Mouse (Mus musculus): ENCODE measurements around the gene 4931409K22Rik. TPM values are rescaled to one million over a fixed set of nuclear protein-coding genes. Genes with fewer than 3 reads are reported as not detected.
A peak's percentile ranks its signal among the peaks of the same experiment; 100 is the strongest.

4931409K22Rik gene
- polyA plus RNA-seq, 1 experiment from 2014 or later = not detected

DNA sequence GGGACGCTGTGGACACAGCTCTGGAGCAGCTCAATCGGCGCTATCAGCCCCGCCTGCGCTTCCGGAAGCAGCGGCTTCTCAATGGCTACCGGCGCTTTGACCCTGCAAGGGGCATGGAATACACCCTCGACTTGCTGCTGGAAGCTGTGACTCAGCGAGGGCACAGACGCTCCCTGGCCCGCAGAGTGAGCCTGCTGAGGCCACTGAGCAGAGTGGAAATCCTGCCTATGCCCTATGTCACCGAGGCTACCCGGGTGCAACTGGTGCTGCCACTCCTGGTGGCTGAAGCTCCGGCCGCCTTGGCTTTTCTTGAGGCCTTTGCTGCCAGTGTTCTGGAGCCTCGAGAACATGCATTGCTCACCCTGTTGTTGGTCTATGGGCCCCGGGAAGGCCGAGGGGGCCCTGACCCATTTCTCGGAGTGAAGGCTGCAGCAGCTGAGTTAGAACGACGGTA is 34.7 kb upstream of the 4931409K22Rik start:
- Histone ChIP-seq H3K4me2 (ENCODE audit: low read depth) (no peak overlapping the region), H3K4me1 (ENCODE audit: control insufficient read depth, insufficient read depth, low read length) (peaks cover 17% of the 10 kb centered on the region)
- 20% methylated on average over 23 of the region's 23 CpGs for WGBS

DNA sequence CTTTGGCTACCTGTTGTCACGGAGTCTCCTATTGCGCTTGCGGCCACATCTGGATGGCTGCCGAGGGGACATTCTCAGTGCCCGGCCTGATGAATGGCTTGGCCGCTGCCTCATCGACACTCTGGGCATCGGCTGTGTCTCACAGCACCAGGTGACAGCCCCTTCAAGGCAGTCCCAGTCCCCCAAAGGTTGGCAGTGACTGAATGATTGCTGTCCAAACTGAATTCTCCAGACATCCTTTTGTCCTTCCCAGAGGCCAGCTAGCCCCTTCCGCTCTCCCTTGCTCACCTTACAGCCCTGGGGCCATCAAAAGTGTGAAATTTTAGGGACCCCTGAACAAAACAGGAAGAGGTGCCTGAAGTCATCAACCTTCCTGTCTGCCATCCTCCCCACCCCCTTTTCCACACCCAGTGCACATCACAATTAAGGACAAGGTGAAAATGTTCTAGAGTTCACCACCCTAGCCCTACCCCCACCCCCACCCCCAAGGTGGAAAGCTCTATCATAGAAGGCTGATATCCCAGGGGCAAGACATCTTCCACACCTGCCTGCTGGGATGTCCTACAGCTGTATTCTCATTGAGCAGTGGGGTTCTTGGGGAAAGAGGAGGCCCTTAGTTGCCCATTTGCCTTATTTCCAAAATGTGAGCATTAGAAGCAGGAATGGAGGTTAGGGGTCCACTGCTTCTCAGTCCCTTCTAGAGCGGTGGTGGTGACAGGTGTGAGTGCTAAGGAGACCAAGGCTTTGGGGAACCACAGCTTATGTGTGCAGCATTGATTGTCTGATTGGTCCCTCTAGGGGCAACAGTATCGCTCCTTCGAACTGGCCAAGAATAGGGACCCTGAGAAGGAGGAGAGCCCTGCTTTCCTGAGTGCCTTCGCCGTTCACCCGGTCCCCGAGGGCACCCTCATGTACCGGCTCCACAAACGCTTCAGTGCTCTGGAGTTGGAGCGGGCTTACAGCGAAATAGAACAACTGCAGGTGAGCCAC is 33.2 kb upstream of the 4931409K22Rik start:
- Histone ChIP-seq H3K27me3 (ENCODE audit: control insufficient read depth, insufficient read depth, low read length) (no peaks in the 10 kb centered on the region), H3K9ac (ENCODE audit: low read length) (no peak overlapping the region), H3K4me2 (ENCODE audit: low read depth) (no peak overlapping the region), H3K27ac (ENCODE audit: low read depth, low read length) (no peak overlapping the region), H3K4me3 (ENCODE audit: low read depth, low read length) (no peak overlapping the region), H3K4me1 (ENCODE audit: control insufficient read depth, insufficient read depth, low read length) (peaks cover 9% of the 10 kb centered on the region), H3K9me3 (ENCODE audit: control insufficient read depth, low read length) (no peaks in the 10 kb centered on the region), H3K36me3 (ENCODE audit: control insufficient read depth, insufficient read depth, low read length) (peaks cover 2% of the 10 kb centered on the region)
- no peak for DNase-seq (ENCODE audit: low spot score)
- no peak for ATAC-seq (ENCODE audit: insufficient read depth, low FRiP score, low TSS enrichment)
- WGBS = 89% methylated on average over 20 of the region's 20 CpGs

More for the DNA sequence above, 34.7 kb upstream of the 4931409K22Rik start:
- Histone ChIP-seq H3K27me3 (ENCODE audit: control insufficient read depth, insufficient read depth, low read length) (no peaks in the 10 kb centered on the region), H3K27ac (ENCODE audit: low read depth, low read length) (no peak overlapping the region), H3K36me3 (ENCODE audit: control insufficient read depth, insufficient read depth, low read length) (peaks cover 2% of the 10 kb centered on the region), H3K9ac (ENCODE audit: low read length) (peak overlapping the region; percentile 29; the same call in 1 of the 2 replicates), H3K9me3 (ENCODE audit: control insufficient read depth, low read length) (no peaks in the 10 kb centered on the region), H3K4me3 (ENCODE audit: low read depth, low read length) (no peak overlapping the region)
- ATAC-seq (ENCODE audit: insufficient read depth, low FRiP score, low TSS enrichment) (no peak), DNase-seq (ENCODE audit: low spot score) (peak; percentile 40)

DNA sequence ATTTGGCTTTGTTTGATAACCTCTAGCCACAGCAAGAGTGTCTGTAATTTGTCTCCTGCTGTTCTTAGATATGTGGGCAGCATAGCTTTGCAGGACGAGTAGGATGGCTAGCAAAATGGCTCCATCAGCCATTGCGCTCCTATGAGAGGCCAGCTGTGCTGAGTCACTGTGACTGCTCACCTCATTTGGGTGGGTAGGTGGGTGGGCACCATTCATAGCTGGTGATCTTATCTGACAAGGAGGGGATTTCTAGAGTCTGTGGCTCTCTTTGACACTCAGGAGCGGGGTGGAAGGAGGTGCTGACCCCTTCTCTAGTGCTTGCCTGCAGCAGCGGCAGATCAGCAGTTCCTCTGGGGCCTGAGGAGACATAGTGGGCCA is 30.6 kb upstream of the 4931409K22Rik start:
- H3K9ac ChIP-seq (ENCODE audit: low read length) = peak overlapping the region; percentile 81
- H3K36me3 ChIP-seq (ENCODE audit: control insufficient read depth, insufficient read depth, low read length) = no peaks in the 10 kb centered on the region; the same call in 1 of the 2 replicates
- peak overlapping the region; percentile 55 for H3K4me2 ChIP-seq (ENCODE audit: low read depth)
- 43% methylated on average over 4 of the region's 4 CpGs for WGBS
- no peak overlapping the region for H3K27ac ChIP-seq (ENCODE audit: low read depth, low read length)
- DNase-seq (ENCODE audit: low spot score) (no peak), ATAC-seq (ENCODE audit: insufficient read depth, low FRiP score, low TSS enrichment) (no peak)
- peaks cover 9% of the 10 kb centered on the region for H3K4me1 ChIP-seq (ENCODE audit: control insufficient read depth, insufficient read depth, low read length)
- H3K4me3 ChIP-seq (ENCODE audit: low read depth, low read length) = peak overlapping the region; percentile 83
- H3K9me3 ChIP-seq (ENCODE audit: control insufficient read depth, low read length) = no peaks in the 10 kb centered on the region
- no peaks in the 10 kb centered on the region for H3K27me3 ChIP-seq (ENCODE audit: control insufficient read depth, insufficient read depth, low read length)

GRCm38 (mm10) chr5:24586547-24587199 is 30.1 kb upstream of the 4931409K22Rik start, which contains the start of gene Chpf2:
TSS of gene Chpf2 (plus strand) at chr5:24586741.
- DNase-seq (ENCODE audit: low spot score) (peak; percentile 86), ATAC-seq (ENCODE audit: insufficient read depth, low FRiP score, low TSS enrichment) (peak; percentile 92)
- peaks cover 9% of the 10 kb centered on the region for H3K4me1 ChIP-seq (ENCODE audit: control insufficient read depth, insufficient read depth, low read length)
- no peaks in the 10 kb centered on the region for H3K9me3 ChIP-seq (ENCODE audit: control insufficient read depth, low read length)
- peak within 1 kb of the TSS; percentile 55 for H3K4me2 ChIP-seq (ENCODE audit: low read depth)
- 0 out of 2 replicates have a peak within 1 kb of the TSS, but pooled peaks have one; percentile 27 for H3K27ac ChIP-seq (ENCODE audit: low read depth, low read length)
- H3K4me3 ChIP-seq (ENCODE audit: low read depth, low read length) = peak within 1 kb of the TSS; percentile 83
- H3K9ac ChIP-seq (ENCODE audit: low read length) = peak within 1 kb of the TSS; percentile 81
- no peaks in the 10 kb centered on the region for H3K27me3 ChIP-seq (ENCODE audit: control insufficient read depth, insufficient read depth, low read length)
- under 1% methylated on average over 43 of the region's 43 CpGs for WGBS
- no peaks in the 10 kb centered on the region; the same call in 1 of the 2 replicates for H3K36me3 ChIP-seq (ENCODE audit: control insufficient read depth, insufficient read depth, low read length)

DNA sequence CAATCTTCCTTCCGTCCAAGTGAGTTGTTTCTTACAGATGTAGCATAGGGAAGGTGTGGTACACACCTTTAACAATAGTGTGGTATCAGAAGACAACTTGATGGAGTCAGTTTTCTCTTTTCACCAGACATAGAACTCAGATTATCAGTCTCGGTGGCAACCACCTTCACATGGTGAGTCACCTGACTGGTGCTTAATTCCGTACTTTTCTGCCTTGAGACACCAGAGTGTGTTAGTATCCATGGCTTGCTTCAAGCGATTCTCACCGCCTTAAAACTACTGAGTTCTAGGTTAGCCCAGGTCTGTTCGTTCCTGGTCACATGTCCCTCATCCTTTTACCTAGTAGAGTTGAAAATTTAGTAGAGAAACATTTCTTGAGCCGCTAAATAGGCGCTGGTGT is 29.5 kb upstream of the 4931409K22Rik start:
- no peaks in the 10 kb centered on the region for H3K27me3 ChIP-seq (ENCODE audit: control insufficient read depth, insufficient read depth, low read length)
- WGBS = 10% methylated on average over 8 of the region's 8 CpGs
- no peaks in the 10 kb centered on the region for H3K36me3 ChIP-seq (ENCODE audit: control insufficient read depth, insufficient read depth, low read length)
- no peak for DNase-seq (ENCODE audit: low spot score)
- no peak for ATAC-seq (ENCODE audit: insufficient read depth, low FRiP score, low TSS enrichment)
- H3K4me2 ChIP-seq (ENCODE audit: low read depth) = peak overlapping the region; percentile 55
- no peak overlapping the region for H3K27ac ChIP-seq (ENCODE audit: low read depth, low read length)
- H3K9ac ChIP-seq (ENCODE audit: low read length) = peak overlapping the region; percentile 81
- H3K4me1 ChIP-seq (ENCODE audit: control insufficient read depth, insufficient read depth, low read length) = peaks cover 7% of the 10 kb centered on the region
- no peaks in the 10 kb centered on the region for H3K9me3 ChIP-seq (ENCODE audit: control insufficient read depth, low read length)
- peak overlapping the region; percentile 83 for H3K4me3 ChIP-seq (ENCODE audit: low read depth, low read length)

DNA sequence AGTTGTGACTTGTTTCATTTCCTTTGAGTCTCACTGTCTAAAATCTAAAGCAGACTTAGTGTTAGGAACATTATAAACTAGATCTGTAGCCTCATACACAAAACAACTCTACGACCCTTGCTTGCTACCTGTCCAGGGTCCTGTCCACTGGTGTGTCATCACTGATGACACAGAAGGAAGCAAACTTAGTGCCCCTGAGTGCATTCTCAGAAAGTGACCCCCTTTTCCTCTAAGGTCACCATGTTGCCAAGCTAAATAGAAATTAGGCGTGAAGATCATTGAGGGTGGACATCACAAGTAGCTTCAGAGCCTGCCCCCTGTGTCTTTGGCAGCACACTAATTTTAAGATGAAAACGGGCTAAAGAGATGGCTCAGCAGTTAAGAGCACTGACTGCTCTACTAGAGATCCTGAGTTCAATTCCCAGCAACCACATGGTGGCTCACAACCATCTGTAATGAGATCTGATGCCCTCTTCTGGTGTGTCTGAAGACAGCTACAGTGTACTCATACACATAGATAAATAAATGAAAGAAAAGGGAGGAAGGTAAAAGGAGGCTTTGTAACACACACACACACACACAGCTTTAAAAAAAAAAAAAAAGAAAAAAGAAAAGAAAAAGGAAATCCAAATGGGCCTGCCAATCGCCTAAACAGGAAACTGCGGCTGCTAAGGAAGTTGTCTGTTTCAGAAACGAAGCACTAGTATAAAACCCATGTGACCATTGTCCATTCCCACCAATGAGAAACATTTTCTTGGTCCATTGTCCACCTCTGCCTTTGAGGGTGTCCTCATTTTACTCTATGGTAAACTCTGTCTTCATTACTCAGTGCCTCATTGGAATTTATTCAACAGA is 21.7 kb upstream of the 4931409K22Rik start:
- H3K4me1 ChIP-seq (ENCODE audit: control insufficient read depth, insufficient read depth, low read length) = peaks cover 3% of the 10 kb centered on the region; the same call in 1 of the 2 replicates
- H3K36me3 ChIP-seq (ENCODE audit: control insufficient read depth, insufficient read depth, low read length) = peaks cover 6% of the 10 kb centered on the region
- no peak overlapping the region for H3K27ac ChIP-seq (ENCODE audit: low read depth, low read length)
- H3K4me3 ChIP-seq (ENCODE audit: low read depth, low read length) = peak overlapping the region; percentile 80
- 70% methylated on average over 6 of the region's 6 CpGs for WGBS
- no peaks in the 10 kb centered on the region for H3K27me3 ChIP-seq (ENCODE audit: control insufficient read depth, insufficient read depth, low read length)
- H3K9ac ChIP-seq (ENCODE audit: low read length) = no peak overlapping the region; the same call in 1 of the 2 replicates
- no peak for DNase-seq (ENCODE audit: low spot score)
- H3K9me3 ChIP-seq (ENCODE audit: control insufficient read depth, low read length) = no peaks in the 10 kb centered on the region
- H3K4me2 ChIP-seq (ENCODE audit: low read depth) = peak overlapping the region; percentile 74
- ATAC-seq (ENCODE audit: insufficient read depth, low FRiP score, low TSS enrichment) = no peak

- Histone ChIP-seq H3K27ac (ENCODE audit: low read depth, low read length) (peak within 1 kb of the TSS; percentile 56; the same call in 1 of the 2 replicates), H3K9ac (ENCODE audit: low read length) (peak within 1 kb of the TSS; percentile 73), H3K27me3 (ENCODE audit: control insufficient read depth, insufficient read depth, low read length) (no peaks in the 10 kb centered on the region), H3K9me3 (ENCODE audit: control insufficient read depth, low read length) (no peaks in the 10 kb centered on the region), H3K4me2 (ENCODE audit: low read depth) (peak within 1 kb of the TSS; percentile 81), H3K4me1 (ENCODE audit: control insufficient read depth, insufficient read depth, low read length) (peaks cover 3% of the 10 kb centered on the region; the same call in 1 of the 2 replicates), H3K4me3 (ENCODE audit: low read depth, low read length) (peak within 1 kb of the TSS; percentile 80), H3K36me3 (ENCODE audit: control insufficient read depth, insufficient read depth, low read length) (peaks cover 12% of the 10 kb centered on the region)
- WGBS = under 1% methylated on average over 48 of the region's 48 CpGs
- ATAC-seq (ENCODE audit: insufficient read depth, low FRiP score, low TSS enrichment) = peak; percentile 94
- DNase-seq (ENCODE audit: low spot score) = peak; percentile 100
Measured at GRCm38 (mm10) chr5:24577183-24577929, 20.7 kb upstream of the 4931409K22Rik start, which contains the start of gene Abcf2. TSS of gene Abcf2 (minus strand) at chr5:24577467.
